Mouse (Mus musculus) gastrocnemius, adult 8-10 months (tissue): ENCODE measurements around the gene Dst. TPM values are rescaled to one million over a fixed set of nuclear protein-coding genes. Genes with fewer than 3 reads are reported as not detected.

Experiments used
- DNase-seq, 2 experiments: peaks; one replicate each; pipeline ENCODE4 v3.0.0; 2022; ENCODE audit warnings: low spot score in 2 of 2
- total RNA-seq, 4 experiments: library from RNA; stranded (reverse); gene quantifications; 2 replicates each; pipeline ENCODE4 v1.2.4; 2022

Gene Dst
- total RNA-seq, 4 experiments from 2014 or later = 270 to 449 (median 334) TPM

- DNase-seq = no peak
Observed at GRCm38 (mm10) chr1:34165926-34166325, 257.9 kb downstream of the Dst start.

- DNase-seq = peak; percentile 41 to 47
Observed at GRCm38 (mm10) chr1:34167151-34168057, 259.4 kb downstream of the Dst start.

- DNase-seq = no peak
Observed at GRCm38 (mm10) chr1:34169086-34169485, 261.1 kb downstream of the Dst start.

- DNase-seq = no peak
Observed at GRCm38 (mm10) chr1:34174517-34174916, 266.5 kb downstream of the Dst start.

GRCm38 (mm10) chr1:34174961-34175360, 266.9 kb downstream of the Dst start:
- no peak for DNase-seq

GRCm38 (mm10) chr1:34178022-34178727, 270.1 kb downstream of the Dst start:
- DNase-seq = no peak

GRCm38 (mm10) chr1:34179756-34180155, 271.7 kb downstream of the Dst start:
- DNase-seq = no peak

- no peak for DNase-seq
Observed at GRCm38 (mm10) chr1:34182406-34183249, 274.6 kb downstream of the Dst start.

- DNase-seq = no peak
Observed at GRCm38 (mm10) chr1:34183250-34183926, 275.4 kb downstream of the Dst start.

- DNase-seq = no peak
Observed at GRCm38 (mm10) chr1:34184266-34184665, 276.2 kb downstream of the Dst start.

- no peak for DNase-seq
Observed at GRCm38 (mm10) chr1:34186033-34186432, 278.0 kb downstream of the Dst start.

GRCm38 (mm10) chr1:34187501-34187900, 279.5 kb downstream of the Dst start:
- no peak for DNase-seq

- no peak for DNase-seq
Observed at GRCm38 (mm10) chr1:34188721-34189236, 280.8 kb downstream of the Dst start.

- no peak for DNase-seq
Observed at GRCm38 (mm10) chr1:34189318-34189717, 281.3 kb downstream of the Dst start.

- DNase-seq = no peak
Observed at GRCm38 (mm10) chr1:34189970-34190369, 281.9 kb downstream of the Dst start.

- no peak for DNase-seq
Observed at GRCm38 (mm10) chr1:34192174-34192573, 284.1 kb downstream of the Dst start.

- no peak for DNase-seq
Observed at GRCm38 (mm10) chr1:34200791-34201190, 292.8 kb downstream of the Dst start.

GRCm38 (mm10) chr1:34201483-34201882, 293.5 kb downstream of the Dst start:
- DNase-seq = no peak

- DNase-seq = no peak
Observed at GRCm38 (mm10) chr1:34211704-34212103, 303.7 kb downstream of the Dst start.

GRCm38 (mm10) chr1:34216456-34216855, 308.4 kb downstream of the Dst start:
- DNase-seq = no peak

GRCm38 (mm10) chr1:34218323-34218722, 310.3 kb downstream of the Dst start:
- peak; percentile 55 to 61 for DNase-seq
